Mouse (Mus musculus): Measurements from ENCODE around the gene Tubal3.

DNA sequence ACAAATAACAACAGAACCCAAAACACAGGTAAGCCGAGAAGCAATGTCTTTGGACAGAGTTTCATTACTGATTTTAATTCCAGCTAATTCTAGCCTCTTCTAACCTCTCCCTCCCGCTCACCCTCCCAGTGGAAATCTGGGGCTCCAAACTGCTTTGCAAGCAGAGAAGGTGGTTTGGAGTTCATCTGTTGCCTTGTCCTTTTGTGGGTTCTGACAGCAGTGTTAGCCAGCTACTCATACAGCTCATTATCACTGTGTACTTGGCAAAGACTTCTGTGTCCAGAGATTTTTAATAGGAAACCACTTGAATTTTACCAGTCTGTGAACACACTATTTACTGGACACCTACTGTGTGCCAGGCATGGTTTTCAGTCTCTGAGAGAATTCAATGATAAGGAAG, 27.2 kb downstream of the Tubal3 start, which contains the start of gene Ucn3:
- TF ChIP-seq CTCF (conservative IDR thresholded peaks at IDR 0.05 in 1 of 2, IDR thresholded peaks at IDR 0.05 in 1 of 2; ENCODE audit: low read depth in 2 of 2, low read length in 2 of 2), result no peak
- TF ChIP-seq MAZ (IDR thresholded peaks at IDR 0.05; ENCODE audit: low read depth, low read length), result no peak
- TF ChIP-seq CHD2 (IDR thresholded peaks at IDR 0.05; ENCODE audit: low read length), result no peak
- TF ChIP-seq ZNF384 (IDR thresholded peaks at IDR 0.05; ENCODE audit: low read depth, low read length), result no peak
- no peak for TF ChIP-seq POLR2A (IDR thresholded peaks at IDR 0.05; ENCODE audit: low read depth, low read length)
- TF ChIP-seq SMC3 (IDR thresholded peaks at IDR 0.05; ENCODE audit: low read depth, low read length), result no peak
- no peak for TF ChIP-seq NRF1 (IDR thresholded peaks at IDR 0.05; ENCODE audit: low read depth, low read length)
- TF ChIP-seq KAT2A (IDR thresholded peaks at IDR 0.05; ENCODE audit: insufficient replicate concordance, low read length), result no peak
- TF ChIP-seq UBTF (IDR thresholded peaks at IDR 0.05; ENCODE audit: low read depth, low read length), result no peak
- no peak for TF ChIP-seq MAFK (IDR thresholded peaks at IDR 0.05; ENCODE audit: insufficient replicate concordance, low read length)
- no peak for TF ChIP-seq TCF12 (IDR thresholded peaks at IDR 0.05; ENCODE audit: low read depth, low read length)
- no peak for TF ChIP-seq ZKSCAN1 (IDR thresholded peaks at IDR 0.05; ENCODE audit: borderline replicate concordance, low read depth, low read length)
- TF ChIP-seq USF1 (IDR thresholded peaks at IDR 0.05; ENCODE audit: low read depth, low read length), result no peak
- no peak for TF ChIP-seq POLR2AphosphoS2 (IDR thresholded peaks at IDR 0.05; ENCODE audit: low read depth, low read length)
